Mouse (Mus musculus) adrenal gland, postnatal 25 days (tissue): ENCODE data around the gene Dbil5. TPM values are rescaled to one million over a fixed set of nuclear protein-coding genes. Genes with fewer than 3 reads are reported as not detected.

Source experiments
- total RNA-seq: library from RNA; stranded (reverse); gene quantifications from 2 replicates; pipeline ENCODE4 v1.2.3, GENCODE M21; 2021

Gene Dbil5
- total RNA-seq, 1 experiment from 2014 or later, result 1.2 TPM

Other genes with a start within 250 kb of the Dbil5 start
- not detected in 2 replicates for gene 1700016K19Rik, start 217.7 kb upstream of the Dbil5 start, total RNA-seq
- gene Rflnb, start 189.8 kb upstream of the Dbil5 start, total RNA-seq, result 19.3 and 20.2 TPM in 2 replicates
- gene Vps53, start 38.0 kb upstream of the Dbil5 start, total RNA-seq, result 43.1 and 55.1 TPM in 2 replicates
- 6.8 and 9.2 TPM in 2 replicates for gene Fam57a, start 37.9 kb upstream of the Dbil5 start, total RNA-seq
- gene Gemin4, start 56 bp downstream of the Dbil5 start, total RNA-seq, result 6.9 and 9.8 TPM in 2 replicates
- 17.8 and 18.6 TPM in 2 replicates for gene Mrm3, start 26.1 kb downstream of the Dbil5 start, total RNA-seq
- 94.1 and 99.7 TPM in 2 replicates for gene Glod4, start 26.1 kb downstream of the Dbil5 start, total RNA-seq
- gene Nxn, start 181.5 kb downstream of the Dbil5 start, total RNA-seq, result 23.8 and 29.5 TPM in 2 replicates
- gene Timm22, start 189.3 kb downstream of the Dbil5 start, total RNA-seq, result 38.9 and 47.4 TPM in 2 replicates